Mouse (Mus musculus): ENCODE measurements around the gene AL607142.1.

Gene AL607142.1

GRCm38 (mm10) chr4:120064696-120065095, at the start of gene AL607142.1:
Gene AL607142.1, plus strand, starts transcription at chr4:120064996.
- DNase-seq (ENCODE audit: low read depth, low spot score), result no peak

- DNase-seq (ENCODE audit: low read depth, low spot score), result no peak
Measured at GRCm38 (mm10) chr4:120018426-120018825, 46.4 kb upstream of the AL607142.1 start.

GRCm38 (mm10) chr4:120022392-120022791, 42.4 kb upstream of the AL607142.1 start:
- no peak for DNase-seq (ENCODE audit: low read depth, low spot score)

GRCm38 (mm10) chr4:120023221-120023840, 41.5 kb upstream of the AL607142.1 start:
- no peak for DNase-seq (ENCODE audit: low read depth, low spot score)

- no peak for DNase-seq (ENCODE audit: low read depth, low spot score)
Measured at GRCm38 (mm10) chr4:120024071-120024470, 40.7 kb upstream of the AL607142.1 start.

- DNase-seq (ENCODE audit: low read depth, low spot score), result no peak
Measured at GRCm38 (mm10) chr4:120027671-120028070, 37.1 kb upstream of the AL607142.1 start.

- DNase-seq (ENCODE audit: low read depth, low spot score), result no peak
Measured at GRCm38 (mm10) chr4:120029937-120030336, 34.9 kb upstream of the AL607142.1 start.

GRCm38 (mm10) chr4:120032320-120032983, 32.3 kb upstream of the AL607142.1 start:
- no peak for DNase-seq (ENCODE audit: low read depth, low spot score)

- no peak for DNase-seq (ENCODE audit: low read depth, low spot score)
Measured at GRCm38 (mm10) chr4:120032984-120033355, 31.8 kb upstream of the AL607142.1 start.

GRCm38 (mm10) chr4:120036294-120036693, 28.5 kb upstream of the AL607142.1 start:
- DNase-seq (ENCODE audit: low read depth, low spot score), result no peak

GRCm38 (mm10) chr4:120037007-120037406, 27.8 kb upstream of the AL607142.1 start:
- DNase-seq (ENCODE audit: low read depth, low spot score), result no peak

- DNase-seq (ENCODE audit: low read depth, low spot score), result no peak
Measured at GRCm38 (mm10) chr4:120041520-120041919, 23.3 kb upstream of the AL607142.1 start.

- DNase-seq (ENCODE audit: low read depth, low spot score), result no peak
Measured at GRCm38 (mm10) chr4:120042480-120042879, 22.3 kb upstream of the AL607142.1 start.

- DNase-seq (ENCODE audit: low read depth, low spot score), result no peak
Measured at GRCm38 (mm10) chr4:120044612-120045011, 20.2 kb upstream of the AL607142.1 start.

- DNase-seq (ENCODE audit: low read depth, low spot score), result no peak
Measured at GRCm38 (mm10) chr4:120045131-120045537, 19.7 kb upstream of the AL607142.1 start.

- no peak for DNase-seq (ENCODE audit: low read depth, low spot score)
Measured at GRCm38 (mm10) chr4:120045871-120046270, 18.9 kb upstream of the AL607142.1 start.

- DNase-seq (ENCODE audit: low read depth, low spot score), result no peak
Measured at GRCm38 (mm10) chr4:120047060-120047459, 17.7 kb upstream of the AL607142.1 start.

- DNase-seq (ENCODE audit: low read depth, low spot score), result no peak
Measured at GRCm38 (mm10) chr4:120048274-120048673, 16.5 kb upstream of the AL607142.1 start.

GRCm38 (mm10) chr4:120049857-120050256, 14.9 kb upstream of the AL607142.1 start:
- no peak for DNase-seq (ENCODE audit: low read depth, low spot score)

- no peak for DNase-seq (ENCODE audit: low read depth, low spot score)
Measured at GRCm38 (mm10) chr4:120052481-120052880, 12.3 kb upstream of the AL607142.1 start.

GRCm38 (mm10) chr4:120053026-120054005, 11.5 kb upstream of the AL607142.1 start:
- no peak for DNase-seq (ENCODE audit: low read depth, low spot score)

- DNase-seq (ENCODE audit: low read depth, low spot score), result no peak
Measured at GRCm38 (mm10) chr4:120054145-120054544, 10.7 kb upstream of the AL607142.1 start.
